In genomic region chr1:177443724-177444482, GRCm38 (mm10) we compare ENCODE assay signal across 8 mouse cellular contexts. TPM values are rescaled to one million over a fixed set of nuclear protein-coding genes. Genes with fewer than 3 reads are reported as not detected.
DNase-seq lines count a peak whose midpoint lies in the region; ATAC-seq lines count a peak whose summit lies in the region.

No protein-coding gene starts in this region.

- H3K4me2 ChIP-seq in forebrain, embryonic 11.5 days (ENCODE audit: low read depth, low read length, severe bottlenecking), result peak overlapping the region; percentile 87
- H3K4me2 ChIP-seq in liver, embryonic 12.5 days, result peak overlapping the region; percentile 96

- peaks cover 2% of the 10 kb centered on the region; the same call in 1 of the 2 replicates for H3K36me3 ChIP-seq in forebrain, embryonic 11.5 days (ENCODE audit: control insufficient read depth, insufficient read depth, low read length)
- H3K36me3 ChIP-seq in liver, embryonic 12.5 days, result peaks cover 19% of the 10 kb centered on the region

- no peaks in the 10 kb centered on the region for H3K27me3 ChIP-seq in forebrain, embryonic 11.5 days (ENCODE audit: control insufficient read depth, insufficient read depth, low read length)
- H3K27me3 ChIP-seq in liver, embryonic 12.5 days (replicated peaks), result no peaks in the 10 kb centered on the region

- ATAC-seq in forebrain, embryonic 11.5 days (replicated peaks; ENCODE audit: low FRiP score), result no peak
- no peak for ATAC-seq in liver, embryonic 12.5 days

- H3K4me3 ChIP-seq in forebrain, embryonic 11.5 days (ENCODE audit: low read depth, low read length), result peak overlapping the region; percentile 98
- H3K4me3 ChIP-seq in liver, embryonic 12.5 days, result peak overlapping the region; percentile 85

- 19% methylated on average over 9 of the region's 9 CpGs for WGBS in forebrain, embryonic 11.5 days
- WGBS in liver, embryonic 12.5 days (ENCODE audit: insufficient replicate concordance), result 38% methylated on average over 9 of the region's 9 CpGs

- H3K9me3 ChIP-seq in forebrain, embryonic 11.5 days (ENCODE audit: control insufficient read depth, low read length), result no peaks in the 10 kb centered on the region
- no peaks in the 10 kb centered on the region for H3K9me3 ChIP-seq in liver, embryonic 12.5 days (replicated peaks)

- peak; percentile 53 for DNase-seq in heart, adult 11 months
- no peak for DNase-seq in heart, postnatal 36 days
- DNase-seq in CD4-positive helper T cell, adult 2 months (ENCODE audit: low read depth, low spot score), result peak; percentile 8
- no peak for DNase-seq in forebrain, embryonic 11.5 days (ENCODE audit: low spot score)
- DNase-seq in embryo, embryonic 10.5 days (ENCODE audit: low spot score), result no peak
- no peak for DNase-seq in right cerebral cortex, adult 18-20 months
- no peak for DNase-seq in layer of hippocampus, adult 9-10 months (ENCODE audit: low spot score)

- H3K4me1 ChIP-seq in forebrain, embryonic 11.5 days (replicated peaks; ENCODE audit: control insufficient read depth, insufficient read depth, low read length), result peaks cover 18% of the 10 kb centered on the region
- peaks cover 37% of the 10 kb centered on the region for H3K4me1 ChIP-seq in liver, embryonic 12.5 days

- H3K9ac ChIP-seq in forebrain, embryonic 11.5 days (ENCODE audit: low read length), result peak overlapping the region; percentile 97
- peak overlapping the region; percentile 89 for H3K9ac ChIP-seq in liver, embryonic 12.5 days

- intact Hi-C loops in heart, postnatal 36 days (cut with DNase I), result loop anchor here (5.0 to 10.0 kb wide), 3 partner anchors 88 to 629 kb away; partner anchors contain the start of genes Cep170 and Sdccag8

- H3K27ac ChIP-seq in forebrain, embryonic 11.5 days (ENCODE audit: low read depth, low read length), result peak overlapping the region; percentile 97
- H3K27ac ChIP-seq in liver, embryonic 12.5 days, result peak overlapping the region; percentile 90; the same call in 1 of the 2 replicates

RNA-seq across cellular contexts. Expression of gene Zbtb18, which starts 1.8 kb away (rescaled TPM):
- total RNA-seq in heart, postnatal 36 days (2021), result 10 to 100 TPM; 44.5 to 44.6 TPM
- polyA plus RNA-seq in forebrain, embryonic 11.5 days (2014; fragmentation: Nextera tagmentation; extraction: Ambion mirVana), result 5.1 and 6.6 TPM in 2 replicates
- 0.49 TPM in 2 replicates for polyA plus RNA-seq in liver, embryonic 12.5 days (2016; fragmentation: Nextera tagmentation; extraction: Ambion mirVana)

Comparison
In these comparisons a context has a peak if more than half of its experiments do, and no peak if none do; other contexts are left out.
1. DNase-seq: peak in heart, adult 11 months (single experiment) and CD4-positive helper T cell, adult 2 months (single experiment); none in heart, postnatal 36 days (0 of 2), forebrain, embryonic 11.5 days (single experiment), embryo, embryonic 10.5 days (single experiment), right cerebral cortex, adult 18-20 months (single experiment) and layer of hippocampus, adult 9-10 months (single experiment).